Mouse (Mus musculus) gastrocnemius, adult 18-20 months (tissue): Measurements from ENCODE around the gene Gabrb3. TPM values are rescaled to one million over a fixed set of nuclear protein-coding genes. Genes with fewer than 3 reads are reported as not detected.
"Not testable (repeated sequence)": the region's sequence is repeated elsewhere in the genome, so short reads cannot be mapped to it uniquely, and the experiment has no call there.

Source experiments
- DNase-seq: peaks from one replicate; pipeline ENCODE4 v3.0.0; 2021; ENCODE audit warnings: low spot score
- microRNA-seq: library from miRNA; unstranded; fragments of <30 nt; microRNA quantifications from one replicate; pipeline ENCODE4 v1.2.0, GENCODE M21; 2021
- total RNA-seq, 2 experiments: library from RNA; stranded (reverse); gene quantifications; 2 replicates each; pipeline ENCODE4 v1.2.3; 2021

Gabrb3 gene
- total RNA-seq, 2 experiments from 2014 or later = not detected

DNA sequence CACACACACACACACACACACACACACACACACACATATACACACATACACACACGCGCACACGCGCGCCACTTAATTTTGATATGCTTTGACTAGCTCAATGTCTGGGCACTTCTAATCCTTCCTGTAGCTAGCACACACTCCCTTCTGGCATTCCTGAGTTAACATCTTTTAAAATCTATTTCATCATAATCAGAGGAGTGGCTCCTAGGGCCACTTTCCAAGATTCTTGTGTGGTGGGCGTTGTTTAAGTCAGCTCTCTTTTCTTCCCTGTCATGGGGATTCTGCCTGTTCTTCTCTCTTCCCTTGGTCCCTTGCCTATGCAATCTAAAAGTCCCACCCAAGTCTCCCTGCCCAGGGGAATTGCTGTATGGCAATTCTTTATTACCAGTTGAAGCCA, 286.6 kb downstream of the Gabrb3 start:
- DNase-seq = no peak

DNA sequence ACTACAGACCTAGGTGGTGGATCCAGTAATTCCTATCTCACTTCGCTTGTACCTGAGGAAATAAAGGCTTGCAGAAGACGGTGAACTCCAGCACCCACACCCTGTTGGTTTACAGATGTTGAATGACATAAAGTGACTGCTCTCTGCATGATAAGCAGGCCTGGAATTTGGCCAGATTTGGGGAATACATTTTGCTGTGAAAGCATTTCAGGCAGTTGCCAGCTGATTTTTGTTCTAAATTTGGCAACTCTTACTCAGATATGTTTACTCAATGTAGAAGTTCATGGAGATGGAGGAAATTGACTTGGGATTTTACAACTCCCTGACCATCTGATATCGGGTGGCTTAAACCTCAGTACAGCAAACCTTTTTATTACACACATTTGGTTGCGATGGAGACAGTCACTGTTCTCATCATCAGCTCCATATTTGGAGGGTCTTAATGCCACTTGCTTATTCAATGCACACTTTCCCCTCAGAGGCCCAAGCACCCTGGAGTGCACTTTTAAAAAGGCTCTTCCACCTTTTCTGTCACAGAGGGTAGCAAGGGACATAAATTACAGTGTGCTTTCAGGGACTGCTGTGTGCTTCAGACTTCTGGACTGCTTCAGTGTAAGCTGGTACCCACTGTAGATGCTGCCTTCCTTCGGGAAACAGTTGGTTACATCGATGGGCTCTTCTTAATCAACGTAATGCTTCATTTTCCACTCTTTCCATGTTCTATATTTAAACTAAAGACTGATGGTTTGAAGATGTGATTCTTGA, 287.7 kb downstream of the Gabrb3 start:
- DNase-seq = no peak

DNA sequence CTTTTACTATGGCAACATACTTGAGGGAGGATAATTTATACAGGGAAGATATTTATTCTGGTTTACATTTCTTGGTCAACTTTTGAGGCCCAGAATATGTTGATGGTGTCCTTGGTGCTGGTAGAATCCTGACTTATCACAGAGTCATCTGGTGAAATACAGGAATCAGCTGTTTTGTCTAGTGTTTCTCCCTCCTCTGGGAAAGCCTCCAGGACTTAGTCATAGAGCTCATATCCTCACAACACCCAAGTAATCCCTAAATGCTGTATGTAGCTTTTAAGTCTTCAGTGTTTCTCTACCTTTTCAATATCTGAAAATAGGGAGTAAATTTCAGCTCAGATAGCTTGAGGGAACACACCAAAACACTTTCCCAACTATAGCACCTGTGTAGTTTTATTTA, 292.2 kb downstream of the Gabrb3 start:
- no peak for DNase-seq

DNA sequence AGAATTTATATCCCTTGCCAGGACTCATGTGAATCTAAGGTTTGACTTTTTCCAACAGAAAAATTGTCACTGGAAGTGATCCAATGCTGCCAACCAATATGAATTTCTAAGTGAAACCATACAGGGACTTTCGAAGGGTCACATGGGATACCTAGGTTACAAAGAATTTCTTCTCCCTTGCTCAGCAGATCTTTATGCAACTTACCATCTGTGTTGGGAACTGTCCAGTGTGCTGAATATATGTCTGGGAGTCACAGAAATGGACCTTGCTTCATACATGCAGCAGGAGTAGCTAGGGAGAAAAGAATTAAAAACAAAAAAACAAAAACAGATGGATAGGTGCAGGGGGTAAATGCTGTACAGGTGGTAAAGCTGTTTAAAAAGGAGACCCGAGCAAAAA, 327.3 kb downstream of the Gabrb3 start:
- DNase-seq = no peak

DNA sequence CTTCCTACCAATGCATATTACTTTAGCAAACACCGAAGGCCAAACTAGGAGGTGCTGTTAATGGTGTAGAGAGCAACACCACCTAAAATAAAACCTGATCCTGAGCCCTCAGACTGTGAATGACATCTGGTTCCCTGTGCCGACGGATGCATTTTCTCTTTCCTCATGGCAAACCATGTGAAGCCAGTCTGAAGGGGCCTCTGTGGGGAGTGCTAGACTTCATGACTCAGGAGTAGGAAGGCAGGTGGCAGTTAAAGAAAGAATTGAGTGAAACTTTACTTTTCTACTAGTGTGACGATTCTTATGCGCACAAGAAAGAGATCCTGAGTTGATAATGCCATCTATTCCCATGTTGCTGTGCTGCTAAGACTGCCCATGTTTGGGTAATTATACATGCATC, 341.0 kb downstream of the Gabrb3 start:
- no peak for DNase-seq

DNA sequence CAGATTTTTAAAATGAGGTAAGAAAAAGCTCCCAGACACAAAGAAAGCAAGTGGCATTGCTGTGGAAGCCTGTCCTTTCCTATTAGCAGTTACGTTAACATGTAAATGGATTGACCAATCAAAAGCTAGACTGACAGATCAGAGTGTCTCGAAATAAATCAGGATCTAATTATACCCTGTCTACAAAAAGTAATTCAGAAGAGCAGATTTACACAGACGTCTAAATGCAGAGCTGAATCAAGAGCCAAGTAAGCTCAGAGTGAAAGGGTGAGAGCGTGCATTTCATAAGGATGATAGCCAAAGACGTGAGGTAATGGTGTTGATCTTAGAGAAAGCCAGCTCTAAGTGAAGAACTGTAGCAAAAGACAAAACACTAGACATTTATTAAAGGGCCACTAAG, 359.3 kb downstream of the Gabrb3 start:
- DNase-seq = no peak

DNA sequence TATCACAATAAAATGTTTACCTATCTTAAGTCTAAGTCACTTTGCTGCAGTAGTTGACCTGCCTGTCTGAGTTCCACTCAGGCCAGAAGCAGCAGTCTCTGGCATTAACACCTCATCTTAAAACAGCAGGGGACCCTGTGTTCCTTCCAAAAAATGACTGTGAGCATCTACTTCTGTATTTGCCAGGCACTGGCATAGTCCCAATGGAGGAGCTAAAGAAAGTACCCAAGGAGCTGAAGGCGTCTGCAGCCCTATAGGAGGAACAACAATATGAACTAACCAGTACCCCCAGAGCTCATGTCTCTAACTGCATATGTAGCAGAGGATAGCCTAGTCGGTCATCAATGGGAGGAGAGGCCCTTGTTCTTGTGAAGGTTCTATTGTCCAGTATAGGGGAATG, 366.6 kb downstream of the Gabrb3 start:
- not testable (repeated sequence) for DNase-seq

DNA sequence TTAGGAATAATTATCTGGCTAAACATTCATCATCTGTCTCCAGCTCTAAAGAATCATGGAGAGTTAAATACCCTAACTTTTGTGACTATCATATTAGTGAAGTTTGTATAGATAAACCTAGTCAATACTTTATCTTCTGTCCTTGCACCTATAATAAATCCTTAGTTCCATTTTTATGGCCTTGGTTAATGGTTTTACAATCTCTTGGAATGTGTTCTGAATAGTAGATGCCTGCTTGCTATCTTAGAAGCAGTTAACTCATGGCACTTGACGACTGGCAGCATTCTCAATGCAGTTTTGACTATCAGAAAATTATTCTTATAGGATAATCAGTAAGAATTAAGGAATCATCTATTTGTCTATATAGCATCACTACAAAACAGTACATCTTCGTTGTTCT, 368.0 kb downstream of the Gabrb3 start:
- no peak for DNase-seq

DNA sequence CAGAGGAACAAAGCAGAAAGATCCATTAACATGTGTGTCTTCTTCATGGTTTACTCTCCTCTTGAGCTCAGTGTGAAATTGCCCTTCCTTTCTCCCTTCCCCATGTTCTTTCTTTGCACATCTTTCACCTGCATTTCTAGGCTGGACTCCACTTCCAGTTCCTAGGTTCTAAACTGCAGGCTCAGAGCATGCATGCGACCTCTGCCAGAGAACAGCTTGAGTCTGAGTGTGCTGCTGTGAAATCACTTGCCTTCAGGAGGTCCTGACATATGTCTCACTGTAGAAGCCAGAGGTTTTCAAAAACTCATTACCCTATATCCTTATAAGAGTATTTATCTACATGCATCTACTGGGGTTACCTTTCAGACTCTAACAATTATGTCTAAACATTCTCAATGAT, 383.8 kb downstream of the Gabrb3 start:
- DNase-seq = no peak

DNA sequence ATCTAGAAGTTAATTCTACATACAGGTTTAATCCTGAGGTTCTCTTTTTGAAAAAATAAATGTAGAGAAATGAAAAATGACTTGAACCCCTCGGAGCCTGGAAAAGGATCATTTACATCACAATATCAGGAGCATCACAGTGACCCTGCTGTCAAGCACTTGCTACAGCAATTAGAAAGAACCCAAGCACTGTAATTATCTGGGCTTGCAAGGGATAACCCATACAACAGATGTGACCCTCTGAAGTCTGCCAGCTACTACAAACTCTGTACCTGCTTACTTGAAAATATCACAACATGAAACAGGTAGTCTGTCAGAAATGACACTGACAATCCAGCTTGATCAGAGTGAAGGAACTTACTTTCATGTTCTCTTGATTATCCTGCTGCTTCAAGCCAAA, 394.2 kb downstream of the Gabrb3 start:
- DNase-seq = no peak

DNA sequence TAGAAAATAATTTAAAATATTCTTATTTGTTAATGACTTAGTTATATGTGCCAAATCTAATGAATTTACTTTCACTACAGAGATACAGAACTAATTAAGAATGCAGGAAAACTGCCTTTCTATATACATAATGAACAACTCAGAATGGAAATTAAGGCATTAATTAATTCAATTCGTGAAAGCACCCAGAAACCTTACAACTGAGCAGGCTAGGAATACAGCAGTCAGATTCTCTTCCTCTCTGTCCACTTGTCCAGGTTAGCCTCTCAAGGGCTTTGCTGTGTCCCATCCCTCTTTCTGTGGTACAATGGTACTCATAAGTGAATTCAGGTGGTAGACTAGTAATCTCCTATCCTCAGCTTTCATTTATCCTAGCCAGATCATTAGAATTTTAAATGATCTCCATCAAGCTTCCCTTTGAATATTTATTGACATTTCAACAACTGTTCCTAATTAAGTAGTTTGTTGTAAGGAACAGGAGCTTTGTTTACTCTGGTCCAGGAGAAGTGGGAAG, 422.9 kb downstream of the Gabrb3 start:
- no peak for DNase-seq

DNA sequence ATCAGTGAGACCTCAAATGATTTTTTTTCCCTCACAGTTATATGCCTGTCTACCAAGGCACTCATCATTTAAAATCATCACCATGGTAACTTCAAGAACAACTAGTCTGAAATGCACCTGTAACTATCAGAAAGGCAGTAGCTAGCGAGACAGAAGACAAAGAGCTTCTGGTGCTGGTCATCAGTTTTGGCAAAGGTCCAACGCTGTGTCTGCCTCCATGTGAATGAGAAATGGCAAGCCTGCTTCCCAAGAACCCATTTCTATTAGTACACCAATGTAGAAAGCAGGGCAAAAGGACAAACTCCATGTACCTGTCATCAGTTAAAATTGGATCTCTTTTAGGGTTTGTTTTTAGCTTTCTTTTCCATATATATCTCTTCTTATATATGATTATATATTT, 448.5 kb downstream of the Gabrb3 start:
- DNase-seq = no peak

Small RNAs within 50 kb of the gene (microRNA-seq; reads per million reads assigned to microRNA genes)
- not detected for gene Mir6389

Other genes starting within 250 kb of the Gabrb3 start
- not detected for gene Gabrg3, start 32.5 kb upstream of the Gabrb3 start, total RNA-seq
- gene Gabra5, start 90.4 kb downstream of the Gabrb3 start, total RNA-seq = not detected